Mouse (Mus musculus) MEL (cell line): ENCODE data around the gene Brat1. TPM values are rescaled to one million over a fixed set of nuclear protein-coding genes. Genes with fewer than 3 reads are reported as not detected.

Experiments used
- DNase-seq: peaks from one replicate; pipeline ENCODE4 v3.0.0; 2011; ENCODE audit warnings: low read depth, low spot score
- H3K27ac ChIP-seq: 2 replicates; pipeline ENCODE4 v1.5.1; 2012; ENCODE audit warnings: low read depth, mild to moderate bottlenecking, control low read depth, low read length, moderate library complexity; ENCODE audit not compliant: control insufficient read depth
- H3K27me3 ChIP-seq, 2 experiments: fragments of 150-350 bp in 1 of 2; sonication (generic) in 1 of 2; 2 replicates each; pipeline ENCODE4 v1.6.1; 2012; ENCODE audit warnings: low read length in 2 of 2, mild to moderate bottlenecking in 2 of 2, improper control_type of control experiment in 1 of 2, moderate library complexity in 1 of 2; ENCODE audit not compliant: insufficient read depth in 2 of 2, control insufficient read depth in 1 of 2
- H3K36me3 ChIP-seq, 2 experiments: 2 replicates each; pipeline ENCODE4 v1.6.1; 2012 to 2014; ENCODE audit warnings: low read length in 2 of 2, improper control_type of control experiment in 1 of 2, inconsistent platforms in 1 of 2, mild to moderate bottlenecking in 1 of 2; ENCODE audit not compliant: insufficient read depth in 2 of 2, control insufficient read depth in 1 of 2
- H3K4me1 ChIP-seq, 2 experiments: fragments of 150-350 bp in 1 of 2; sonication (generic) in 1 of 2; 2 replicates each; pipeline ENCODE4 v1.6.1; 2012; ENCODE audit warnings: low read length in 2 of 2, improper control_type of control experiment in 1 of 2, mild to moderate bottlenecking in 1 of 2; ENCODE audit not compliant: insufficient read depth in 2 of 2, control insufficient read depth in 1 of 2
- H3K4me3 ChIP-seq, 2 experiments: fragments of 150-350 bp in 1 of 2; sonication (generic) in 1 of 2; 2 replicates each; pipeline ENCODE4 v1.5.1; 2012; ENCODE audit warnings: low read depth in 2 of 2, low read length in 2 of 2, mild to moderate bottlenecking in 2 of 2, moderate library complexity in 2 of 2, control low read depth in 1 of 2, improper control_type of control experiment in 1 of 2; ENCODE audit not compliant: control insufficient read depth in 1 of 2, insufficient read depth in 1 of 2
- H3K79me2 ChIP-seq: 2 replicates; pipeline ENCODE4 v1.6.1; 2012; ENCODE audit warnings: mild to moderate bottlenecking, low read length, moderate library complexity; ENCODE audit not compliant: control insufficient read depth, poor library complexity, insufficient read depth
- H3K9ac ChIP-seq: 2 replicates; pipeline ENCODE4 v1.6.1; 2012; ENCODE audit warnings: low read depth, mild to moderate bottlenecking, control low read depth, low read length, moderate library complexity; ENCODE audit not compliant: control insufficient read depth, poor library complexity, severe bottlenecking
- H3K9me3 ChIP-seq: fragments of 150-350 bp; sonication (generic); replicated peaks from 2 replicates; pipeline ENCODE4 v1.6.1; 2012; ENCODE audit warnings: mild to moderate bottlenecking, low read length, improper control_type of control experiment, moderate library complexity; ENCODE audit not compliant: insufficient read depth
- E2F4 ChIP-seq: IDR thresholded peaks from 2 replicates; pipeline ENCODE4 v1.6.1; 2011; ENCODE audit warnings: low read depth, low read length, improper control_type of control experiment, borderline replicate concordance
- ELF1 ChIP-seq: IDR thresholded peaks from 2 replicates; pipeline ENCODE4 v1.6.1; 2014; ENCODE audit warnings: low read depth, mild to moderate bottlenecking, inconsistent platforms, low read length, improper control_type of control experiment, moderate library complexity
- EP300 ChIP-seq, 2 experiments: IDR thresholded peaks; 2 replicates each; pipeline ENCODE4 v1.6.1; 2011; ENCODE audit warnings: improper control_type of control experiment in 2 of 2, low read length in 2 of 2, low read depth in 1 of 2, mild to moderate bottlenecking in 1 of 2
- ETS1 ChIP-seq: IDR thresholded peaks from 2 replicates; pipeline ENCODE4 v1.6.1; 2012; ENCODE audit warnings: low read depth, mild to moderate bottlenecking, inconsistent platforms, low read length, improper control_type of control experiment, moderate library complexity
- GATA1 ChIP-seq: IDR thresholded peaks from 2 replicates; pipeline ENCODE4 v1.6.1; 2011; ENCODE audit warnings: low read depth, low read length, improper control_type of control experiment
- HCFC1 ChIP-seq: IDR thresholded peaks from 2 replicates; pipeline ENCODE4 v1.6.1; 2012; ENCODE audit warnings: low read depth, mild to moderate bottlenecking, inconsistent platforms, low read length, improper control_type of control experiment, moderate library complexity
- KAT2A ChIP-seq: conservative IDR thresholded peaks from 2 replicates; pipeline ENCODE4 v1.6.1; 2012; ENCODE audit warnings: low read depth, low read length, improper control_type of control experiment, inconsistent platforms
- MAFK ChIP-seq: IDR thresholded peaks from 2 replicates; pipeline ENCODE4 v1.6.1; 2011; ENCODE audit warnings: low read depth, mild to moderate bottlenecking, low read length, improper control_type of control experiment, borderline replicate concordance
- MAX ChIP-seq: IDR thresholded peaks from 2 replicates; pipeline ENCODE4 v1.6.1; 2011; ENCODE audit warnings: low read length, improper control_type of control experiment
- MAZ ChIP-seq: IDR thresholded peaks from 2 replicates; pipeline ENCODE4 v1.6.1; 2012; ENCODE audit warnings: low read depth, mild to moderate bottlenecking, inconsistent platforms, low read length, improper control_type of control experiment
- MXI1 ChIP-seq: IDR thresholded peaks from 2 replicates; pipeline ENCODE4 v1.6.1; 2011; ENCODE audit warnings: mild to moderate bottlenecking, low read depth, low read length, improper control_type of control experiment
- MYB ChIP-seq: IDR thresholded peaks from 2 replicates; pipeline ENCODE4 v1.6.1; 2011; ENCODE audit warnings: mild to moderate bottlenecking, low read depth, low read length, improper control_type of control experiment
- MYC ChIP-seq: IDR thresholded peaks from 2 replicates; pipeline ENCODE4 v1.6.1; 2011; ENCODE audit warnings: low read depth, mild to moderate bottlenecking, low read length, improper control_type of control experiment, moderate library complexity
- NRF1 ChIP-seq: IDR thresholded peaks from 2 replicates; pipeline ENCODE4 v1.6.1; 2014; ENCODE audit warnings: low read depth, mild to moderate bottlenecking, inconsistent platforms, low read length, improper control_type of control experiment, moderate library complexity; ENCODE audit not compliant: poor library complexity, insufficient read depth, severe bottlenecking
- POLR2AphosphoS2 ChIP-seq: IDR thresholded peaks from 2 replicates; pipeline ENCODE4 v1.6.1; 2011; ENCODE audit warnings: low read length, improper control_type of control experiment
- POLR2AphosphoS5 ChIP-seq: IDR thresholded peaks from 2 replicates; pipeline ENCODE4 v1.6.1; 2012; ENCODE audit warnings: low read depth, borderline replicate concordance, mild to moderate bottlenecking, inconsistent platforms, low read length, moderate library complexity, mixed read lengths
- RAD21 ChIP-seq: IDR thresholded peaks from 2 replicates; pipeline ENCODE4 v1.6.1; 2011; ENCODE audit warnings: mild to moderate bottlenecking, low read depth, low read length, improper control_type of control experiment
- RCOR1 ChIP-seq: IDR thresholded peaks from 2 replicates; pipeline ENCODE4 v1.6.1; 2012; ENCODE audit warnings: low read depth, mild to moderate bottlenecking, inconsistent platforms, low read length, improper control_type of control experiment
- SMC3 ChIP-seq: IDR thresholded peaks from 2 replicates; pipeline ENCODE4 v1.6.1; 2011; ENCODE audit warnings: low read depth, low read length, improper control_type of control experiment
- TAL1 ChIP-seq: IDR thresholded peaks from 2 replicates; pipeline ENCODE4 v1.6.1; 2012; ENCODE audit warnings: mild to moderate bottlenecking, inconsistent platforms, low read length, moderate library complexity, mixed read lengths
- TBP ChIP-seq: IDR thresholded peaks from 2 replicates; pipeline ENCODE4 v1.8.0; 2011; ENCODE audit warnings: low read depth, low read length, improper control_type of control experiment
- TCF12 ChIP-seq: IDR thresholded peaks from 2 replicates; pipeline ENCODE4 v1.6.1; 2014; ENCODE audit warnings: low read depth, mild to moderate bottlenecking, inconsistent platforms, low read length, improper control_type of control experiment, moderate library complexity
- UBTF ChIP-seq: IDR thresholded peaks from 2 replicates; pipeline ENCODE4 v1.6.1; 2012; ENCODE audit warnings: low read depth, mild to moderate bottlenecking, inconsistent platforms, low read length, improper control_type of control experiment, moderate library complexity, borderline replicate concordance; ENCODE audit not compliant: insufficient read depth
- USF1 ChIP-seq: IDR thresholded peaks from 2 replicates; pipeline ENCODE4 v1.6.1; 2014; ENCODE audit warnings: low read depth, mild to moderate bottlenecking, inconsistent platforms, low read length, improper control_type of control experiment, moderate library complexity
- ZC3H11A ChIP-seq: IDR thresholded peaks from 2 replicates; pipeline ENCODE4 v1.6.1; 2012; ENCODE audit warnings: low read depth, mild to moderate bottlenecking, inconsistent platforms, low read length, improper control_type of control experiment
- ZMIZ1 ChIP-seq: IDR thresholded peaks from 2 replicates; pipeline ENCODE4 v1.6.1; 2012; ENCODE audit warnings: low read depth, mild to moderate bottlenecking, inconsistent platforms, low read length, improper control_type of control experiment, moderate library complexity
- polyA plus RNA-seq, 2 experiments: library from polyadenylated mRNA; stranded (reverse) in 1 of 2; unstranded in 1 of 2; fragments of >175 nt in 1 of 2; fragments of >200 nt in 1 of 2; gene quantifications; 2 replicates each; pipeline versions ENCODE4 v1.2.1 to v1.2.4; 2012; ENCODE audit warnings: low replicate concordance in 2 of 2, low read depth in 1 of 2; ENCODE audit not compliant: insufficient read length in 2 of 2, insufficient read depth in 1 of 2, missing spikeins in 1 of 2
- total RNA-seq: library from RNA; depleted of rRNA; stranded (reverse); fragments of 300-350 nt; gene quantifications from 2 replicates; pipeline ENCODE4 v1.2.3, GENCODE M21; 2012

Gene Brat1
- total and polyA plus RNA-seq, 3 experiments: 13.7 to 14.2 TPM; not detected in 1

DNA sequence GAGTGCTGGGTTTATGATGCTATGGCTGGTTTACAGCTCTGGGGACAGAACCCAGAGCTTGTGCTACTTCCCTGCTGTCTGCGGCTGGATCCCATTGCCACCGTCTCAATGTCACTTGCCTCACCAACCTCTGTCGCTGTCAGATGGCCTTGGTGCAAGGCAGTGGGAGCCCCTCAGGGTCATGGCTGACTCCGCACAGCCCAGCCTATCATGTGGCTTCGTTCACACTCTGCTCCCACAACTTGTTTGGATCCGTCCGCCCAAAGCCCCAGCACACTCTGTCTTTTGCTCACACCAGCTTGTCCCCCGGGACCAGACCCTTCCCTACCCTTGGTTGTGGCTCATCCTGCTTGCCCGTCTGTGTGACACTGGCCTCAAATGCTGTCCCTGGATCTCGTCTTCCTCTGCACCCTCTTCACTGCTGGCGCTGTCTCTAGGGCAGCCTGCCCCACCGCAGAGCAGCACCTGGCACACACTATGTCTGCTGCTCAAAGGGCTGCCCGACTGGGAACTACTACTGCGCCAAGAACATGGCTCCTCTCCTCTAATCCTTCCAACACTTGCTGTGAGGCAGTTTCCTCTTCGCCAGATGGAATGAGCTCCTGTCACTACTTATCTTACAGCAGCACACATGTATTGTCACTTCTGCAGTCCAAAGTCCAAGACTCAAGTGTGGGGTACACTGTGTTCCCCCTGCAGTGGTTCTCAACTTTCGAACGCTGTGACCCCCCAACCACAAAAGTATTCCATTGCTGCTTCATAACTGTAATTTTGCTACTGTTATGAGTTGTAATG is 22.3 kb downstream of the Brat1 start:
- Histone ChIP-seq H3K27me3 (no peaks in the 10 kb centered on the region), H3K27ac (no peak overlapping the region), H3K36me3 (peaks cover 0 to 17% of the 10 kb centered on the region in 2 experiments; a peak in 2 of 4 replicates), H3K4me1 (peaks cover 15 to 35% of the 10 kb centered on the region in 2 experiments), H3K79me2 (no peaks in the 10 kb centered on the region), H3K9me3 (no peaks in the 10 kb centered on the region), H3K9ac (no peak overlapping the region), H3K4me3 (no peak overlapping the region)
- TF ChIP-seq GATA1 (0 out of 2 replicates have a peak, but pooled peaks have one; percentile 31), POLR2AphosphoS5 (no peak), TCF12 (peak; percentile 57; the same call in 1 of the 2 replicates), MAFK (no peak), EP300 (IDR thresholded peaks at IDR 0.05; ENCODE audit: low read depth in 1 of 2, low read length in 2 of 2) (peak in 1 of 2 experiments; percentile 49; a peak in 2 of 4 replicates), TAL1 (peak; percentile 71), ETS1 (0 out of 2 replicates have a peak, but pooled peaks have one; percentile 21)
- DNase-seq: peak; percentile 48

- Histone ChIP-seq H3K9me3 (no peaks in the 10 kb centered on the region), H3K4me3 (no peak overlapping the region), H3K79me2 (no peaks in the 10 kb centered on the region), H3K27me3 (no peaks in the 10 kb centered on the region), H3K9ac (no peak overlapping the region), H3K4me1 (peaks cover 8 to 23% of the 10 kb centered on the region in 2 experiments), H3K27ac (no peak overlapping the region), H3K36me3 (peaks cover 0 to 9% of the 10 kb centered on the region in 2 experiments; a peak in 2 of 4 replicates)
- peak; percentile 92 for DNase-seq
- TF ChIP-seq MYC (peak; percentile 70), ZC3H11A (peak; percentile 15; the same call in 1 of the 2 replicates), POLR2AphosphoS2 (no peak), HCFC1 (peak; percentile 50; the same call in 1 of the 2 replicates), UBTF (no peak), MYB (no peak), TBP (no peak), KAT2A (no peak), TAL1 (0 out of 2 replicates have a peak, but pooled peaks have one; percentile 8), MAZ (peak; percentile 53; the same call in 1 of the 2 replicates), ELF1 (0 out of 2 replicates have a peak, but pooled peaks have one; percentile 51), E2F4 (no peak), RCOR1 (peak; percentile 88), USF1 (no peak), MXI1 (0 out of 2 replicates have a peak, but pooled peaks have one; percentile 24), SMC3 (no peak), NRF1 (no peak), MAX (peak; percentile 61), TCF12 (peak; percentile 37; the same call in 1 of the 2 replicates), GATA1 (peak; percentile 72), EP300 (IDR thresholded peaks at IDR 0.05; ENCODE audit: low read depth in 1 of 2, low read length in 2 of 2) (peak; percentile 61 to 93), ZMIZ1 (no peak), ETS1 (peak; percentile 74), RAD21 (no peak)
These were observed 26.4 kb downstream of the Brat1 start for GRCm38 (mm10) chr5:140731040-140731797.
